Comparison of ENCODE assay signal across 20 mouse cellular contexts in the genomic region with DNA sequence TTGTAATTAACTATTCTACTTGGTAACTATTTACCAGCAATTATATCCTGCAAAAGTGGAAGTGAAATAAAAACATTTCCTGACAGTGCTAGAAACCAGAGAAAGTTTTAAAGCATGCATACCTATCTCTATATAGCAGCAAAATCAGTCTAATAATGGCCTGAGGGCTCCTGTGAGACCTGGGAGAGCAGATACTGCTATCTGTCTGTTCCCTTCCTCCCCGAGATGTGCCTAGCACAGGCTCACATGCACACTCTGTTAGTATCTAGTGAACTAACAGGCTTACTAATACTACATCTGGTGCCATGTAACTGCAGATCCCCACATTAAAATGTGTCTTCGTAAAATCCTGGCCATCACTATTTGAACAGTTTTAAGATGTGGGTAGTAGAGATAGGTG.
"Had no signal": no experiment of that assay in that cellular context is flagged by ENCODE, and none has a peak within 500 bp of the region (broad histone marks: within the 10 kb centered on the region; RNA-seq: fewer than 3 reads in every experiment).

No protein-coding gene starts in this region.

- H3K9ac ChIP-seq: limb, embryonic 13.5 days; lung, embryonic 14.5 days; midbrain, embryonic 15.5 days; neural tube, embryonic 12.5 days; neural tube, embryonic 15.5 days had no signal

- H3K27ac ChIP-seq: limb, embryonic 10.5 days; limb, embryonic 13.5 days; macrophage; midbrain, embryonic 10.5 days; midbrain, embryonic 15.5 days; neural tube, embryonic 12.5 days; neural tube, embryonic 15.5 days had no signal

- H3K4me2 ChIP-seq: limb, embryonic 13.5 days; lung, embryonic 14.5 days; midbrain, embryonic 15.5 days; neural tube, embryonic 12.5 days; neural tube, embryonic 15.5 days had no signal

- H3K9me3 ChIP-seq: limb, embryonic 10.5 days; limb, embryonic 13.5 days; midbrain, embryonic 10.5 days; midbrain, embryonic 15.5 days; neural tube, embryonic 12.5 days; neural tube, embryonic 15.5 days had no signal

- H3K4me3 ChIP-seq: limb, embryonic 10.5 days; limb, embryonic 13.5 days; midbrain, embryonic 10.5 days; midbrain, embryonic 15.5 days; neural tube, embryonic 12.5 days; neural tube, embryonic 15.5 days had no signal

- ATAC-seq: inflammation-experienced regulatory T-cells, adult 6 months; intestine, embryonic 16.5 days; lung, postnatal 0 days; midbrain, embryonic 15.5 days had no signal

- H3K4me1 ChIP-seq: limb, embryonic 10.5 days; limb, embryonic 13.5 days; midbrain, embryonic 10.5 days; midbrain, embryonic 15.5 days; neural tube, embryonic 12.5 days; neural tube, embryonic 15.5 days had no signal

- DNase-seq: kidney, adult 18-20 months; kidney, adult 9 months; kidney, postnatal 14 days; kidney, postnatal 4 days; lung, embryonic 14.5 days; right cerebral cortex, adult 18-20 months; right cerebral cortex, postnatal 14 days; right cerebral cortex, postnatal 4 days; thymus, adult 18-20 months; thymus, postnatal 36 days had no signal

- H3K27me3 ChIP-seq: limb, embryonic 13.5 days; midbrain, embryonic 15.5 days; neural tube, embryonic 12.5 days; neural tube, embryonic 15.5 days had no signal
